Mouse (Mus musculus) cerebellum, adult (tissue): ENCODE results near the gene Fcgr3.

Source experiments
- ATAC-seq: cut with Nextera tagmentation; 2 replicates; pipeline ENCODE4 v1.9.2; 2017; ENCODE audit warnings: mild to moderate bottlenecking, moderate library complexity, mixed read lengths; ENCODE audit not compliant: insufficient number of reproducible peaks, low FRiP score, low TSS enrichment

The Fcgr3 gene

DNA sequence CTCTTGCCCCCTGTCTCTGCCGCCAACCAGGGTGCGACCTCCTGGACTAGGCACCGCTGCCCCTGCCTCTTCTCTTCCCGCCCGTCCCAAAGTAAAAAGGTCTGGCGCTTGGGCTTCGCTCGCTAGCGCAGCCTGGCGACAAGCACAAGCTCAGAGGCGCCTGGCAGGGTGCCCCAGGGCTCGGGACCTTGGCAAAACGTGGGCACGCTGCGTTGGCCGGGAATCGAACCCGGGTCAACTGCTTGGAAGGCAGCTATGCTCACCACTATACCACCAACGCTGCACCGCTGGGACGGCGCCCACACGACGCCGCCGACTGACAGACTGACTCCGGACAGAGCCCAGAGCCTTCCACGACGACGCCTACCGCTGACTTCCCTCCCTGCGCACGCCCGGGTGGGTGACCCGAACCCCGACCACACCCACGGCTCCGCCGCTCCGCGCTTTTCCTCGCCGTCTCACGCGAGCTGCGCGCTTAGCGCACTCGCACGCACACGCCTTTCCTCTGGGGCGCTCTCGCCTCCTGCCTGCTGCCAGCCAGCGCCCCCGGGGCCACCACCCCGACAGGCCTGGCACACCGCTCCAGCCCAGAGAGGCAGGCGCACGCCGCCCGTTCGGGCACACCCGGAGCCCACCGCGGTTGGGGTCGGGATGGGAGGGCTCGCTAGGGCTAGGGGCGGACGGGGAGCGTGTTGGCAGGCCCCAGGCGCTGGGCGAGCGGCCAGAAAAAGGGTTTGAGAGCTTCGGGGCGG lies at the start of gene Fcgr3:
Gene Fcgr3, minus strand, starts transcription at position 445 of the 752 bp plus-strand sequence.
- ATAC-seq = peak; percentile 28

DNA sequence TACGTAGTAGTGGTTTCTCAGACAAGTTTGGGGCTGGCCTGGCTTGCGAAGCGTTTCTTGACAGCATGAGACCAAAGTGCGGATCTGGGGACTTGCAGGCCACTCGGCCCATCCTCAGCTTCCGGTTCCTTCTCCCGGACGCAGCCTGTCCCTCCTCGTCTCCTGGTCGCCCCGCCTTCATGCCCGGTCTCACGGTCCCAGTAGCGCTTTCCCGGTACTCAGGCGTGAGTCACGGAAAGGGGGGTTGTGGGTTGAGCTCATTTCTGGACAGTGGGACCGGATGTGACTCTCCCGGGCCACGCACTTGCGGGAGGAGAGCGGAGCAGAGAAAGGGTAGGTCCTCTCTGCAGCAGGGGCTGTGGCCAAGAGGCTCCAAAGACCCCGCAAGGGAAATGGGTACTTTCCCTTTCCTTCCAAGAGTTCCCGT lies 49.2 kb upstream of the Fcgr3 start, which contains the start of gene Cfap126:
Gene Cfap126, plus strand, starts transcription at position 46 of the 427 bp plus-strand sequence.
- peak; percentile 76 for ATAC-seq

DNA sequence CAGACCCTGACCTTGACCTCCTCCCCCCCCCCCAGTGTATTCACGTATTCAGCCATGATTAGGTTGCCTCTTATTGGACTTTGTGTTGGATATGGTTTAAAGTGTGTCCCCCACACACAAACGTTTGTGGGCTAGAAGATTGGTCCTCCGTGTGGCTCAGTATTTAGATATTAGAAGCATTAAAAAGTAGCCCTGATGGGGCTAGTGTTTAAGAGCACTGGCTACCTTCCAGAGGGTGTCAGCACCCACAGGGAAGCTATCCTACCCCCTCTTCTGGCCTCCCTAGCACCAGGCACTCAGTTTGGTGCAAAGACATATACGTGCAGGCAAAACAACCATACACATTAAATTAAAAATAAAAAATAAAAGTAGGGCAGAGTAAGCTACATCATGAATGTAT lies 48.3 kb upstream of the Fcgr3 start:
- ATAC-seq = no peak

DNA sequence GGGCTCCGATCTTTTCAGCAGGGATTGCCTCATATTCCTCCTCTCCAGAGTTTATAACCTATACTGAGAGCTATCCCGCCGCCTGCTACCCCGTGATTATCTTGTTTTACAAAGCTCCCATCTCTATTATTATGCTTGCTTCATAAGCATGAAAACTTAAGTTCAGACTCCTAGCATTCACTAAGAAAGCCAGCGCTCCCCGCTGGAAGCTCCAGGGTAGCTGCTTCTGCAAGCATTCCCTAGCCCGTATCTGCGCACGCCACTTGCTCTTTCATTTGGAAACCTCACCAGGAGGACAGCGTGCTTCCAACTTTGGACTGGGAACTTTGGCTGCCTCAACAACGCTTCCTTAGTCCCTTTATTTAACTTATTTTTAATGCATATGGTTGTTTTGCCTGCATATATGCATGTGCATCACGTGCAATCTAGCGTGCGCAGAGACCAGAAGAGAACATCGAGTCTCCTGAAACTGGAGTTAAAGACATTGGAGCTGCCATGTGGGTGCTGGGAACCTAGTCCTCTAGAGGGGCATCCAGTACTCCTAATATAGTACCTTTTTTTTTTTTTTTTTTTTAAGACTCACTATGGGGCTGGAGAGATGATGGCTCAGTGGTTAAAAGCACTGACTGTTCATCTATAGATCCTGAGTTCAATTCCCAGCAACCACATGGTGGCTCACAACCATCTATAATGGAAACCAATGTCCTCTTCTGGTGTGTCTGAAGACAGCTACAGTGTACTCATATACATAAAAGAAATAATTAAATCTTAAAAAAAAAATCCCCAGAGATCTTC lies 47.2 kb upstream of the Fcgr3 start:
- no peak for ATAC-seq

DNA sequence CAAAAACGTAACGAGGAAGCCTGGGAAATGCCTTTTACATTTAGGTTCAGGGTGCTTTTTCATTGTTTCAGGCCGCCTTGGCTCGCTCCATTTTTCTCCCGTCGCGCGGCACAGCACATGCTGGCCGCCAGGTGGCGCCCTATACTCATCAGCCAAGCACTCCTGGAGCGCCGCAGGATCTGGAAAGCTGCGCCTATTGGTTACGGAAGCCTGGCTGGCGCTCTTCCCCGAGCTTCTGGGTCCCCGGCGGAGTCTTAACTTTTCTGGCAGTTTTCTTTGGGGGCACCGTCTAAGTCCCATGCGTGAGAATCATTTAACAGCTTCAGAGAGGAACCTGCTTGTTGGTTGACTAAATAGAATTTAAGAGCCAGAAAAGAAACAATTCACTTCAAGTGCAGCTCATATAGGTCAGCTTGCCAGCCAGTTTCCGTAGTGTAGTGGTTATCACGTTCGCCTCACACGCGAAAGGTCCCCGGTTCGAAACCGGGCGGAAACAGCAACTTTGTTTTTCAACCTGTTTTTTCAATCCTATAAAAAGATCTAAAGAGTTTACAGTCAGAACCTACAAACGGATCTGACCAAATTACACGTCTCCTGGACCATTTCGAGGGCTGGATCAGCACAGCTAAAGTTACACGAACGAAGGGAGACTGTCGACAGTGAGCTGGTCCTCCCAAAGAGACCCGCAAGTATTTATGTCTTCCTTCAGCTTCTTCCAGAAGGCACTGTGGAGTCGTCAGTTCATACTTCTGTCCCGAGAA lies 46.5 kb upstream of the Fcgr3 start:
- peak; percentile 59 for ATAC-seq

DNA sequence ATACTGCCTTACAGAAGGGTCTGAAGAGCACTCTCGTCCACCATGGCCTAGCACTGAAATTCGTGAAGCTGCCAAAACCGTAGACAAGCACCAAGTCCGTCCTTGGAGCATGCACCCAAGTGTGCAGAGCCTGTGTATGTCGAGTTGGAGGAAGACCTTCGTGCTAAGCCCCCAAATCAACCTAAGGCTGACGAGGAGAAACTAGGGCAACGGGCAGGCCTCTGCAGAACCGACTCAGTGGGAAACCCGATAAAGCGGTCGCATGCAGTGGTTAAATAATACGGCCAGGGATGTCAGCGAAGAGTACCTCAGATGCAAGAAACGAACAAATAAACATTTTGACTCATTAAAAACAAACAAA lies 45.9 kb upstream of the Fcgr3 start:
- ATAC-seq = peak; percentile 33; the same call in 1 of the 2 replicates

DNA sequence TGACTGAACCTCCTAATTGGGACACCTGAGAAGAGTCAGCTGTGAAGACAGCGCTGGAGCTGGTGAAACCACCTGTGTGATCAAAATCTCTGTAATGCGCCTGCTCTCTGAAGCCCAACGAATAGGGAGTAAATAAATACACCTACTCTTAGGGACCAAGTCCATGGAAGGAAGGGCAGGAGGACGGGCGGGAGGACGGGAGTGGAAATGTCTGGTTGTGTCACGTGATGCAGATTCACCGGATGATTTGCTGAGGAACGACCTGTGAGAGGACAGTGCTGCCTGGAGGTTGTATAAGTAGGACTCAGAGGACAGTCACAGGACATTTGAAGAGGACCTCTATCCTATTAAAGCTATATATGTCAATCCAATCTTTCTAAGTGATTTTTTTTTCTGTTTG lies 44.9 kb upstream of the Fcgr3 start:
- ATAC-seq = no peak

DNA sequence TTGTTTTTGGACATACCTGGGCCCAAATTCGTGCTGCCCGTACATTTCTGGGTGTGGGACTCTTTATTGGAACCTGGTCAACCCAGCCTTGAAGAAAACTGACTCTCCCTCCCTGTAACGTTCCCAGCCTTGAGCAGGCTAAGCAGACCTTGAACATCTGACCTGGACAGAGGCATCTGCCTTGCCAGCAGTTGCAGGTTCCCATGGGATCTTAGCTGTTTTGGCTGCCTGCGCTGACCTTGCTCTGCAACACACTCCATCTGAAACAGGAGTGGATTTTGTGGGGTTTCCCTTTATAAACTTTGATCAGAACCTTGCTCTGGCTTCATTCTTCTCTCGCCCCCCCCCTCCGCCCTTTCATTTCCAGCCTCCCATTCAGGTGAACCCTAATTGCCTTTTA lies 40.5 kb upstream of the Fcgr3 start:
- no peak for ATAC-seq

DNA sequence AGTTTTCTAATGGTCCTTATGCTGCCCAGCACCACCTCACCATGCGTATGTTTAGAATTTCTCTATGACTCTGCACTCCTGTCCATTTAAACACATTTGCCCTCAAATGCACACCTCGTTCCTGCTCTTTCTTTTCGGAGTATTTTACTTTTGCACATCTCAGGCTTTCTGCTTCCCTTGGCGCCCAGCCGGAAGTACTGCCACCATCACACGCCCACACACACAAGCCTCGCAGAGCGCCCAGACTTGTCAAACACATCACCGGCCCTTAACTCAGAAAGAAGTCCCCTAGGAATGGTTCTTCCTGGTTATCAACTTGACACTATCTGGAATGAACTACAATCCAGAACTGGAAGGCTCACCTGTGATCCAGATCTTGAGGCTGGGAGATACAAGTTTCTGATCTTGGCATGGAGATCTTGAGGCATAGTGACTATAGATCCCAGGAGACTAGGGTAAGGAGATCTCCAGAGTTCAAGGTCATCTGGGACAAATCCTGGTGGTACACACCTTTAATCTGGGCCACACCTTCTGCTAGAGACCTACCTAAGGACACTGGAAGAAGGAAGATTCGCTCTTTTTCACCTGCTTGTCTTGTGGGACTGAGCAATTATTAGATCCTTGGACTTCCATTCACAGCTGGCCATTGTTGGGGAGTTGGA lies 38.6 kb upstream of the Fcgr3 start:
- ATAC-seq = no peak

DNA sequence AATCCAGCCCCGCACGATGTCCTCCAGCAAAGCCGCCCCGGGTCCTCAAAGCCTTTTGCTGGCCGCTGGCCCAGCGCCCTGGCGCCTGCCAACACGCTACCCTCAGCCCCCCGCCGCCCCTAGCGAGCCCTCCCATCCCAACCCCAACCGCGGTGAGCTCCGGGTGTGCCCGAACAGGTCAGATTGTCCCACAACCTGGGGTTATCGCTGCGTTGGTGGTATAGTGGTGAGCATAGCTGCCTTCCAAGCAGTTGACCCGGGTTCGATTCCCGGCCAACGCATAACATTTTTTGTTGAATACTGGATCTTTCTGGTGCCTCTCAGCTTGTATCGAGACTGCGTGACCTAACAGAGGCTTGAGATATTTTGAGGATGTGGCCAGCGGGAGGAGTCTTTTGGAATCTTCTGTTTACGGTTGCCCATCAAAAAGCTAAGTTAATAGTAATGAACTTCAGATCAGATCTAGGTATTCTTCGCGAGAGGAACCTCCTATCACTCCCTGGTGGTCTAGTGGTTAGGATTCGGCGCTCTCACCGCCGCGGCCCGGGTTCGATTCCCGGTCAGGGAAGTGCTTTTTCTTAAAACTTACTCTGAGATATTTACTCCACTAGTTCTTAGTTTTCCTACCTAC lies 37.9 kb upstream of the Fcgr3 start:
- peak; percentile 83 for ATAC-seq

DNA sequence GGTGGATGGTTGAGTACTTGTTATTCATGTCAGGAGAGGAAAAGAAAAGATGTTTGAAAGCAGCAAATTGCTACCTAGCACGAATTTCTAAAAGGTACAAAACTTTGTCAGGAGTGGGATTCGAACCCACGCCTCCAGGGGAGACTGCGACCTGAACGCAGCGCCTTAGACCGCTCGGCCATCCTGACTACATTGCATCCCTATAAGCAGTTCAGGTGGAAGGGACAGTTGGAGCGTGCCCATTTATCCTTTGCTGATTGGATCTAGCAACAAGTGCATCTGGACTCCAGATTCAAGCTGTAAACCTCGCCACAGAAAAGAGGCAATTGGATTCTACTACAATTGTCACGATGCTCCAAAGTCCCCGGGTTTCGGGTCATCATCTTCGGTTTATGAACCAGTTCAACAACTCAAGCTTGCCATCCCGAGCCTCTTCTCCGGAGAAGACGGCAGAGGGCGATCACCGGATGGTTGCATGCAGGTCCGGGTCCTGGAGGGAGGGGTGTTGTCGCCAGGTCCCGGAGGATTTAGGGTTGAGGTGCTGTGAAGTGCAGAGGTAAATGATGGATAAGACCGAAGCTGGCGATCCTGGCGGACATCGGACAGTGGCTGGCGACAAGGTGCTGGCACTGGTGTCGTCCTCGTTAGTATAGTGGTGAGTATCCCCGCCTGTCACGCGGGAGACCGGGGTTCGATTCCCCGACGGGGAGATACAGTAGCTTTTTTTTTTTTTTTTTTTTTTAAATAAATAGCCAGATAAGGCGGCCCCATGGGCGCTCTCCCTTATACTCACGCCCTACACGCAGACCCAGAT lies 37.2 kb upstream of the Fcgr3 start:
- ATAC-seq = peak; percentile 86

DNA sequence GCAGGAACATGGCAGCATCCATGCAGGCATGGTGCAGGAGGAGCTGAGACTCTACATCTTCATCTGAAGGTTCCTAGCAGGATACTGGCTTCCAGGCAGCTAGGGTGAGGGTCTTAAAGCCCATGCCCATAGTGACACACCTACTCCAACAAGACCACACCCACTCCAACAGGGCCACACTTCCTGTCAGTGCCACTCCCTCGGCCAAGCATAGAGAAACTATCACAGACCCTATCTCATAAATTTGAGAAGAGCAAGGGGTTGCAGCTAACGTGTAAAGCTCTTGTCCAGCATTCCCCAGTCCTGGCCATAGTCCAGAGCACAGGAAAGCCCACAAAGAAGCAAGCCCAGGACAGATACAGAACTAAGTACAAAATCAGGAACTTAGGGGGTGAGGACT lies 36.3 kb upstream of the Fcgr3 start:
- no peak for ATAC-seq

DNA sequence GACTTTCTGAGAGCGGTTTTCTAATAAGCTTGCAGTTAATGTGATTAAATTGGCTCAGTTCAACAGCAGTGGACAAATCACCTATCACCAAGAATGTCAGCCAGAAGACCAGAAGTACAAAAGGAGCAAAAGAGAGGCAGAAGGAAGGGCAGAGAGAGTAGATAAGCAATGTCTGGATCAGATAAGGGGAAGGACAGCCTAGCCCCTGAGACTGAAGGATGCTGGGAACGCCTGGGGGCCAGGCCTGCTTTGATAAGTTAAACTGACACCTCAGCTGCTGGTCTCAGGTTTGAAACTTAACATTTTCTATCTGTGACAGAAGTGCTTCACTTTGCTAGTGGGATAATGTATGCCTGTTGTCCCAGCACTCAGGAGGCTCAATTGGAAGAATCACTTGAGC lies 32.9 kb upstream of the Fcgr3 start:
- ATAC-seq = no peak

DNA sequence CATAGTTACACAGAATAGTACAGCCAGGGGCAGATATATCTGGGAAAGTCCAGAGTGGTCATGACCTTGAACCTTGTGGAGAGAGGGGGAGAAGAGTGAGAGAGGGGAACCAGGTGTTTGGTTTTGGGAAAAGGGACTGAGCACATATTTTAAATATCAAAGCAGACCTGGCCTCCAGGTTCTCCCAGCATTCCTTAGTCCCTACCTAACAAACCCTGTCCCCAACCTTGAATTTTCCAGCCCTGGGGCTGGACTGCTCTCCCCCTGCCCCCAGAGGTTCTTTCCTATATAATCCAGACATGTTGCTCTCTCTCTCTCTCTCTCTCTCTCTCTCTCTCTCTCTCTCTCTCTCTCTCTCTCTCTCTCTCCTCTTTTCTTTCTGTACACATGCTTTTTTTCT lies 32.4 kb upstream of the Fcgr3 start:
- ATAC-seq = no peak

DNA sequence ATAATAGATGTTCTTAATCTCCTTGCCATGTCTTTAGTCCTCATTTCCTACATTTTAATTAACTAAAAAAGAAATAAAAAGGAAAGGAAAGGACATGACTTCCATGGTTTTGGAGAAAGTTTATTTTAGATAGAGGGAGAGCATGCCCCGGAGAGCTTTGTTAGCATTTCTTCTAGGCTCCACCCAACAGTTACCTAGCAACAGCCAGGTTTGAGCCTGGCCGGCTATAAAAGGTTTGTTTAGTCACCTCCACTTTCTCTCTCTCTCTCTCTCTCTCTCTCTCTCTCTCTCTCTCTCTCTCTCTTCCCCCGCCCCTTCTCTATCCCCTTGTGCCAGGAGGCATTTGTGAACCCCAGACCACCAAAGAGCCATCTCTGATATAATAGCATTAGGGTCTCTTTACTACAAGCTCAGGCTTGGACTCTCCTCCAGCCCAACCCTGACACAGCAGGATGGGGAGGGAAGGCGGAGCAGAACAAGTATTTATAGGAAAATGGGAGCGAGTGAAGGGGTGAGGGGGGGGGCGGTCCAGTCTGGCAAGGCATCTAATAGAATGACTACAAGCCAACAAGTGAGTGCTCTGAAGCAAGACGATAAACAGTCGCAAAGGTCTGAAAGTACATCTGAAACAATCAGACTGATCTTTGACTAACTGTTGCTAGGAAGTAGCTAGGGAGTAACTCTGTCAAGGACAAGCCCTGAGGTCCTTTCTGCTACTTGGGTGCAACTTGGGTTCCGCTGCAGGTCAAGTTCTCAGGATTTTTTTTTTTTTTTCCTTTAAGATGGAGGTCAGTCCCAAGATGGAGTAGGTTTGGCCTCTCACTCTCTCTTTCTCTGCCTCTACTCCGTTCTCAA lies 31.6 kb upstream of the Fcgr3 start:
- ATAC-seq = no peak

DNA sequence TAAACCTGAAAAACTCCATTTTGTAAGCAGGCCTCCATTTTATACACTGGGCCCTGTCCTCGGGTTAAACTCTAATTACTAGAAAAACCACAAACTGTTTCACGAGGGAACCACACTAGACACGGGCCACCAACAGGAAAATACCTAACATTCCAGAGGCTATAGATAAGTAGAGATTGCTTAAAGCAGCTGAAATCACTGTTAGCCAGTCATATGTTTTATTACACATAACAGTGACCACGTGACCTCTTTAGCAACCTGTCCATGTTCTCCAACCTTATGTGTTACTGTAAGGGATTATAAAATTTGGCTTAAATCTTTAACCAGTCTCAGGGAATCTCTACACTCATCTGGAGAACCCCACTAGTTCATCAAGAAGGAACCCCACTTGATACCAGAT lies 29.7 kb upstream of the Fcgr3 start:
- ATAC-seq = no peak

DNA sequence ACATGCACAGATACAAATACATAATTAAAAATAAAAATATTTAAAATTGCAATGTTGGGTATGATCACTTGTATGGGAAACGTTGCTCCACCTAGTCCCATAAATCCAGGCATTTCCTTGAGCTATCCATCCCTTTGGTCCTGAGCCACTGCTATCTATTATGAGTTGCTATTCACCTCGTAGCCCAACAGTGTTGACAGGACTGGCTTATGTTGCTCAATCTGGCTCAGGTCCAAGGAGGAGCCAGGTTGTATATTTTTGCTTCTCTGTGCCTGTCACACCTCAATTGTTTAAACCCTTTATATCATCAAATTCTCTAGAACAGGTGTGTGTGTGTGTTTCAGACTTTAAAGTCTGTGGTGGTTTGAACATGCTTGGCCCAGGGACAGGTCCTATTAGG lies 26.0 kb upstream of the Fcgr3 start:
- ATAC-seq = no peak

DNA sequence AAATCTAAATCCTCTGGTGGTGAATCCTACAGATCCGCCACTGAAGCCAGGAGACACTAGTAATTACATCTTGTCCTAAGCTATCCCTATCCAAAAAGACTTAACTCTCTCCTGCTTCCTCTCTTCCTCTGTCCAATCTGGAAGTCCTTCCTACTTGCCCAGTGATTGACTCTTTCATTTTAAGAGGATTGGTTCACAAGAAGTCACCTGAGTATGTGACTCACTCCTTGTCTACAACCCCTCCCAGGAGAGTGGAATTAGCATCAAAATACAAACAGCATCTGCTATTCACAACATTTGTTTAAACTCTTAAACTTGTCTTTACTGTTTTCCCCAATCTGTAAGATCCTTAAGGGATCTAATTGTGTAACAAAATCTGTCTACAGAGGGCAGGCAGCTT lies 25.2 kb upstream of the Fcgr3 start:
- ATAC-seq = no peak
